Mouse (Mus musculus): ENCODE measurements around the gene Kcnk4. TPM values are rescaled to one million over a fixed set of nuclear protein-coding genes. Genes with fewer than 3 reads are reported as not detected.

Kcnk4 gene
- polyA plus RNA-seq, 1 experiment from 2014 or later: 1.1 TPM

DNA sequence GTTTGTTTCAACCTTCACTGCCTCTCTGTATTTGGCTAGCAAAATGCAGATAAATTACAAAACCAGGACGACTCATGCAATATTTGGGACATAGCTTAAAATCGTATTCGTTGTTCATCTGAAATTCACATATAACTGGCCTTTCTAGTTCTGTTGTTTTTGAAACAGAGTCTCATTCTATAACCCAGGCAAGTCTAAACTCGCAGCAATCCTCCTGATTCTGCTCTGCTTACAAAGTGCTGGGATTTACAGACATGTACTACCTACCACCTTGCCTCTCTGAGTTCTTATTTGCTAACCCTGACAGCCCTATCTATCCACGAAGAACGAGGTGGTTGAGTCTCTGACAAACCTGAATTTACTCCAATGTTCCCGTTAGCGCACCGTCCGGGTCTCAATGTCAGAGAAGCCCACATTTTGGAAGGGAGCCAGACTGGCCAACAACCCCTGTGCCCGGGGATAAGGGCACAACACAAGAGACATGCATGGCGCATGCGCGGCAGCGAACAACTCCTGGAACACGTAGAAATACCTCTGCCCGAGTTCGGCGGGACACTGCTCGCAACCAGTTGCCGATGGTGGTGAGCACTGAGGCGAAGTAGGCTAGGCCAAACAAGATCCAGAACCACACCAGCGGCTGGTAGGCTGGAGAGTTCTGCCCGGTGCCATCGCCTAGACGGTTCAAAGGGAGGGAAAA lies 7.6 kb downstream of the Kcnk4 start:
- 0 out of 2 replicates have a peak overlapping the region, but pooled peaks have one; percentile 2 for H3K9ac ChIP-seq
- no peak overlapping the region for H3K27ac ChIP-seq
- WGBS: 10% methylated on average over 26 of the region's 26 CpGs
- no peaks in the 10 kb centered on the region for H3K36me3 ChIP-seq
- ATAC-seq (ENCODE audit: low FRiP score, low read depth): no peak
- peak overlapping the region; percentile 44 for H3K4me2 ChIP-seq (replicated peaks)
- H3K4me1 ChIP-seq: peaks cover 16% of the 10 kb centered on the region
- H3K4me3 ChIP-seq: peak overlapping the region; percentile 13; the same call in 1 of the 2 replicates
- H3K27me3 ChIP-seq (replicated peaks): peaks cover 84% of the 10 kb centered on the region
- H3K9me3 ChIP-seq: no peaks in the 10 kb centered on the region

DNA sequence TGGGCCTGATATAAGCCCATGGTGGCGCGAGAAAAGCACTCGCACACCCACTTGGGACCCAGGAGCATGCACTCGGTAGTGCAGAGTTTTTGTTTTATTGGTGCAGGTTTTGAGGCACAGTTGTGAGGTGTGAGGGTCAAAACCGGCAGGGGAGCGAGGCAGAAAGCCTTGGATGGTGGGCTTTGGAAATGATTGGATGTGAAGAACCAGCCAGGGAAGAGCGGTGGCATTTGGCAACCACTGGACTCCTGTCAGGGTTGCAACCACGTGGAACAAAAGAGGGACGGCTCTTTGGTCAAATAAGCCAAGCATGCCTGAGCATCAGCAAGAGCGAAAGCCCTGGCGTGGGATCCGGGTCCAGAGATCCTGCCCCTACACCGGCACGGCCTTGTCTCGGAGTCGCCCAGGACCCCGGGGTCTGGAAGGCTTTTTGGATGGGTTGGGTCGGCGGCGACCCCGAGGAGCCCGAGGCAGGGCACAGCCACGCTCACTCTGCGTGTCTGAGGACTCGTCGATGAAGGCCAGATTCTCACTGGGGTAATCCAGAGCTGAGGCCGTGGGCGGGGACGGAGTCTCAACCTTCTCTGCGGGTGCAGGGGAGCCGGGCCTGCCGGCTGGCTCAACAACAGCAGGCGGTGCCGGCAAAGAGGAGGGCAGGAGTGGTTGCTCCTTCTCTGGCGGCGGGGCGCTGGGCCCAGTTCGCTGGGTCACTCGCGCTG lies 8.5 kb downstream of the Kcnk4 start:
- H3K4me2 ChIP-seq (replicated peaks): peak overlapping the region; percentile 36; the same call in 1 of the 2 replicates
- no peak overlapping the region for H3K27ac ChIP-seq
- H3K4me3 ChIP-seq: no peak overlapping the region
- peaks cover 15% of the 10 kb centered on the region for H3K4me1 ChIP-seq
- H3K9ac ChIP-seq: no peak overlapping the region
- no peaks in the 10 kb centered on the region for H3K36me3 ChIP-seq
- 4% methylated on average over 40 of the region's 40 CpGs for WGBS
- ATAC-seq (ENCODE audit: low FRiP score, low read depth): no peak
- peaks cover 74% of the 10 kb centered on the region for H3K27me3 ChIP-seq (replicated peaks)
- H3K9me3 ChIP-seq: no peaks in the 10 kb centered on the region

DNA sequence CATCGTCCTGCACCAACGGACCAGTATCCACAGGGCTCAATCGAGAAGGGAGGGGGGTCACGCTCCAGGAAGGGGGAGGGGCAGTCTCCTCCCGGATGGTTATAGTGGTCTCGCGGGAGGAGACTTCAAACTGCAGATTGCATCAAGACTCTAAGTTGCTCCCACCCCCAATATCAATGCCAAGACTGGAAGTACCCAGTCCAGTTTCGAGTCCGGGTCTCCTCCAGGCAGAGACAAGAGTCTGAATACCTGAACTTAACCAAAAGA lies 9.1 kb downstream of the Kcnk4 start, which contains the start of gene Catsperz:
Catsperz (minus strand) TSS at position 74 of the 267 bp plus-strand sequence.
- WGBS: 3% methylated on average over 9 of the region's 9 CpGs
- Histone ChIP-seq H3K9ac (no peak within 1 kb of the TSS), H3K4me3 (no peak within 1 kb of the TSS), H3K36me3 (no peaks in the 10 kb centered on the region), H3K4me1 (peaks cover 21% of the 10 kb centered on the region), H3K4me2 (replicated peaks) (peak within 1 kb of the TSS; percentile 36), H3K27ac (no peak within 1 kb of the TSS), H3K27me3 (replicated peaks) (peaks cover 71% of the 10 kb centered on the region), H3K9me3 (no peaks in the 10 kb centered on the region)
- no peak for ATAC-seq (ENCODE audit: low FRiP score, low read depth)

DNA sequence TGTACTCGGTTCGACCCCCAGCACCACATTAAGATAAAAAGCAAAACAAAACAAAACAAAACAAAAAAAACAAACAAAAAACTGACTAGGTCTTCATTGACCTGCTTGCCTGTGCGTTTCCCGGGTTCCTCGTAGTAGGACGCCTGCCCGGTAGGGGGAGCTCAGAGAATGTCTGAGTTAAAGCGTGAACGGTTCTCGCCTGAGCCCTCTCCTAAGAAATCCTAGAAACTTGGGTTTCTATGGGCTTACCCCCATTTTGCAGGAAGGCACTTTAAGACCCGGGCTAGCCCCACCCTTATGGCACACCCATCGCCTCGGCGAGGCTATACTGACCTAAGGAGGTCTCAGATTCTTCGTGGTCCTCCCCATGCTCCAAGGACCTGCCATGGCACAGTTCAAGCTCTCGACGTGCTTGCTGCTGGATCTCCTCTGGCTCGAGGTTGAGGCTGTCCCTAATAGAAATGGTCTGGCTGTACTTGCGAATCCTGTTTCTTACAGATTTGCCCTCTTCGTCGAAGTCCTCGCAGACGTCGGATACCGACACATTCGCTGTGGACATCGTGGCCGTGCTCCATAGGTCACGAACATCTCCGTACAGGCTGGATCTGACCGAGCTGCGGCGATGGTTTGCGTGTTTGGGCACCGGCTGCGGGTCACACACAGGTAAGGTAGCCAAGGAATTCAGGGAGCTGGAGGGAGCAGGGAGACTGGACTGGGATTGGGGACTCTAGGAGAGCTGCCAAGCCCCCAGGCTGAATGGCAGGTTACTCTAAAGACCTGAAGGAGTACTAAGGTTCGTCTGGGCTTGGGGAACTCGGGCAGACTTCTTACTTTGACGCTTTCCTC lies 9.6 kb downstream of the Kcnk4 start:
- H3K36me3 ChIP-seq: no peaks in the 10 kb centered on the region
- no peak overlapping the region for H3K9ac ChIP-seq
- H3K4me3 ChIP-seq: no peak overlapping the region
- WGBS: 4% methylated on average over 39 of the region's 39 CpGs
- H3K27me3 ChIP-seq (replicated peaks): peaks cover 69% of the 10 kb centered on the region
- ATAC-seq (ENCODE audit: low FRiP score, low read depth): no peak
- peaks cover 26% of the 10 kb centered on the region for H3K4me1 ChIP-seq
- peak overlapping the region; percentile 36 for H3K4me2 ChIP-seq (replicated peaks)
- H3K9me3 ChIP-seq: no peaks in the 10 kb centered on the region
- H3K27ac ChIP-seq: no peak overlapping the region

DNA sequence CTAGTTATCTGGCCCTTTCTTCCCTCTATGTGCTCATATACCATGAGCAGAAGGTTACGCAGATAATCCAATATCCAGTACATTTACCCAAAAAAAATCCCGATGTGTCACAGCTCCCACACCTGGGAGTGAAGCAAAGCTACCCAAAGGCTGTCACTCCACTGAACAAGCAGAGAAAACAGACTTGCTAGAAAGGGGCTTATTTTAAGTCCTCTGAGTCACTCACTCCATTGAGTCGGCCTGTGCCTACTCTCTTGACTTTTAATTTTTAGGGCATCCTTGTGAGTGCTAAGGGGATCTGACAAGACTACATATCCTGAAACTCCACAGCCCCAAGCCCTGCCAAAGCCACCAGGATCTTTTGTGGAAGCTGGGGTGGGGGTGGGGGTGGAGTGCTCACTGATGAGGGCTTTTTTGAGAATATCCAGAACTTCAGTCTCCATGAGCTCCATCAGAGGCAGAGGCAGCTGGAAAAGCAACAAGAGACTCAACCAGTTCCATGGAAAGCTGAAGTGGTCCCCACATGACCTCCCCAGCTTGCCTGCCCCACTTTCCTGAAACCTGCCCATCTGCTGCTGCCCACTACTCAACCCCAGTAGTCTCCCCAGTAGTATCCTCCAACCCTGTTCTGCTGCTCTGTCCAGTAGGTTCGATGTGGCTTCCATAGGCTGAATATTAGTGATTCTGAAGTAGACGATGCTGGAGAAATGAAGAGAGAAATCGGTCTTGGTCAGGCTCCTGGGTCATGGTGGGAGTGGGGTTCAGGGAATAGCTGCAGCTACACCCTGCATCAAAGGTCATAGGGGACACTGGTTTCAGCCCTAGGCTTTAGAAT lies 11.2 kb downstream of the Kcnk4 start:
- no peak overlapping the region for H3K4me3 ChIP-seq
- H3K4me1 ChIP-seq: peaks cover 27% of the 10 kb centered on the region
- peak overlapping the region; percentile 96; the same call in 1 of the 2 replicates for H3K4me2 ChIP-seq (replicated peaks)
- WGBS: 58% methylated on average over 6 of the region's 6 CpGs
- no peak overlapping the region for H3K9ac ChIP-seq
- no peaks in the 10 kb centered on the region for H3K36me3 ChIP-seq
- no peak overlapping the region for H3K27ac ChIP-seq
- peaks cover 57% of the 10 kb centered on the region for H3K27me3 ChIP-seq (replicated peaks)
- no peaks in the 10 kb centered on the region for H3K9me3 ChIP-seq
- no peak for ATAC-seq (ENCODE audit: low FRiP score, low read depth)

DNA sequence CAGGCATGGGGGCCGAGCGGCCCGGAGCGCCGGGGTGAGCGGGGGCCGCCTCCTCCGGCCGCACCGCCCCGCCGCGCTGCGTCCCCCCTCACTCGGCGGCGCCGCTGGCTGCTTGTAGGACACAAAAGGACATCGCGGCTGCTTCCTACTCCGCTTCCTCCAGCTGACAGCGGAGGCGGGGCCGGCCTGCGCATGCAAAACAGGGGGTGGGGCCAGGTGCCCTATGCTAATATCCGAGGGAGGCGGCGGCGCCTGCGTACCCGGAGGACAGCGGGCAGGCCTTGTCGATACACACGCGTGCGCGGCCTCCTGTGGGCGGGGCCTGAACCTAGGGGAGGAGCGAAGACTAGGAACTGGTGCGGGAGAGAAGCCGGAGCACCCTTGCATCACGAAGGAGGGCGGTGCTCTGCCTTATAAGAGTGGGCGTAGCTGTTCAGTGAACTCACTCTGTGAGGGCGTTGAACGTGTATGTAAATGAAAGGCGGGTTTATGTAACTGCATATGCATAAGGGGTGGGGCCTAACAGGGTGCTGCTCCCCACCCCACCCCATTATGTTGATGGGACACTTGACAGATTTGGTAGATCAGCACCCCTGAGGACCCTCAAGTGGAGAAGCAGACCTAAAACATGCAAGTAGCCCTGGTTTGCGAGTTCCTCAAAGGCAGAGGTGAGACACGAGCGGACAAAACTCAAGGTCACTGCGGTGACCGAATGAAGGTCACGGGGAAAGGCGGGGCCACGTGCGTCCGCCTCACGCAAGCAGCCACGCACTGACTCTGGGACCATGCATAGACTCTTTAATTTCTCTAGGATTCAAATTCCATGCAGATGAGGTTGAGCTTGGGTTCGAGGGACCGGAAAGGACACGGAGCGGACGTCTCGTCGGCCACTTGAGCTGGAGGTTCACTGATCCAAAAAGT lies 12.4 kb downstream of the Kcnk4 start, which contains the start of gene Esrra:
Esrra (minus strand) TSS at position 167 of the 921 bp plus-strand sequence.
- 1% methylated on average over 65 of the region's 66 CpGs for WGBS
- H3K4me3 ChIP-seq: peak within 1 kb of the TSS; percentile 91
- H3K9ac ChIP-seq: peak within 1 kb of the TSS; percentile 91
- H3K4me1 ChIP-seq: peaks cover 24% of the 10 kb centered on the region
- H3K36me3 ChIP-seq: no peaks in the 10 kb centered on the region
- peaks cover 45% of the 10 kb centered on the region for H3K27me3 ChIP-seq (replicated peaks)
- peak within 1 kb of the TSS; percentile 82 for H3K27ac ChIP-seq
- H3K4me2 ChIP-seq (replicated peaks): peak within 1 kb of the TSS; percentile 96
- no peaks in the 10 kb centered on the region for H3K9me3 ChIP-seq
- peak; percentile 93 for ATAC-seq (ENCODE audit: low FRiP score, low read depth)

DNA sequence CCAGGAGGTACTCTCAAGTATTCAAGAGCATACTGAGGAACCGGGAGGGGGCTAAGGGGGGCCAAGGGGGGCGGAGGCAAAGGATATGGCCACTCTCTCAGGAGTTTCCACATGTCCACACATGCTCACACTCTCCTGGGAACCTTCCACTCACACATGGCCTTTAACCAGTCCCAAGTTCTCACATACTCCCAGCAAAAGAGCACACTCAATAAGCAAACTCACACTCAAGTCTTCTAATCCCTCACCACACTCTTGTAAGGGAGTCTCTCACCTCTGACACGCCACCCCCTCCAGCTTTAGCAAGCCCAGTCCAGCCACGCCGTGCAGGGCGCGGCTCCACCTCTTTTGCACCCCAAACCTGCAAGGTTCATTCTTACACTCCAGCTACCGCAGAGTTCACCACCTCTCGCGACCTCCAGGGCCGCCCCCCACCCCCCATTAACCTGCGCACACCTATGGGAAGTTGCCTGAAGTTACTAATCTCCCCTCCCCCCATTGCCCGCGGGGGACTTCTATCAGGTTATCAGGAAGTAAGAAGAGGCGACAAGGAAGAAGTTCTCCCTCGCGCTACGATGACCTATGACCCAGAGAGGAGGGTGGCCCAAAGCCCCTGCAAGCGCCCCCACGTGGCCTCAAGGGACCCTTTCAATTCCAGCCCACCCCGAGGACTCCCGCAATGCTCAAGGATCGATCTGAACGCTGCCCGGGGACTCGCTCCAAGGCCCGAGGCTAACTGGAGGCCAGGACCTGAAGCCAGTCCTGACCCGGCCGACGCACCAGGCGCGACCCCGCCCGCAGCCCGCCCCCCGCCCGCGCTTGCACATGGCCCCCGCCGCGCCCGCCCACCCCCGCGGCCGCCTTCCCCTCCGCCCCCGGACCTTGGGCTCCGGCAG lies 13.3 kb downstream of the Kcnk4 start:
- Histone ChIP-seq H3K9ac (peak overlapping the region; percentile 91), H3K4me3 (peak overlapping the region; percentile 91), H3K27ac (peak overlapping the region; percentile 82), H3K4me2 (replicated peaks) (peak overlapping the region; percentile 96), H3K36me3 (no peaks in the 10 kb centered on the region), H3K9me3 (no peaks in the 10 kb centered on the region), H3K27me3 (replicated peaks) (peaks cover 36% of the 10 kb centered on the region), H3K4me1 (peaks cover 21% of the 10 kb centered on the region)
- ATAC-seq (ENCODE audit: low FRiP score, low read depth): peak; percentile 41
- 2% methylated on average over 46 of the region's 48 CpGs for WGBS

DNA sequence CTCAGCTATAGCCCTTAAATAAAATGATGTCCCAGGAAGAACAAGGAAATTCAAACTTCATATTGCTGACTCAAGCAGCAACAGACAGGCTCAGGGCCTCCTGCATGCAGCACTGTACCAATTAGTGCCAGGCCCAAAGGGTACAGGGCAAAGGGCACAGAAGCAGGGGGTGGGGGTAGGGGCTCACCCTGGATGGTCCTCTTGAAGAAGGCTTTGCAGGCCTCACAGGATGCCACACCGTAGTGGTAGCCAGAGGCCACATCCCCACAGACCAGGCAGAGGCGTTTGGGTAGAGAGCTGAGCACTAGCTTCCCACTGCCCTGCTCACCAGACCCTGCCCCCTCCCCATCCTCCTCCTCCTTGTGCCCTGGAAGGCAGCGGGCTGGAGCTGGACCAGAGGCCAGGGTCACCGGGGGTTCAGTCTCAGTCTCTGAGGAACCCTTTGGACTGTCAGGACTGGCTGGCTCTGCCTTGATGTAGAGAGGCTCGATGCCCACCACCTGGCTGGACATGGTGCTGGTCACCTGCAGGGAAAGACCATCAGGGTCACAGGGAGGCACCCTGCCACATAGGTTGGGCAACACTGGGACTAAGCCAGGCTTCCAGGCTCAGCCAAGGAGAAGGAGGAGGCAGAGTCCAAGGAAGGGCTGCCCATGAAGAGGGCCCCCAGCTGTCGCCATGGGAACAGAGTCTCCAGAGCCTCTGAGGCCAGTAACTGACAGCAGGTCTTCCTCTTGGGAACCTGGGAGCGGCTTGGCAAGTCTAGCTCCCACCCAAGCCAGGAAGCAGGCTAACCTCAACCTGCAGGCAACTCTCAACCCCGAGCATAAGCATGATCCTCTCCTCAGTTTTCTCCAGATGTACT lies 14.2 kb downstream of the Kcnk4 start:
- 44% methylated on average over 8 of the region's 8 CpGs for WGBS
- H3K27me3 ChIP-seq (replicated peaks): peaks cover 27% of the 10 kb centered on the region
- peak overlapping the region; percentile 91 for H3K9ac ChIP-seq
- H3K27ac ChIP-seq: no peak overlapping the region
- peak overlapping the region; percentile 91 for H3K4me3 ChIP-seq
- H3K4me1 ChIP-seq: peaks cover 21% of the 10 kb centered on the region
- H3K4me2 ChIP-seq (replicated peaks): peak overlapping the region; percentile 96
- no peaks in the 10 kb centered on the region for H3K36me3 ChIP-seq
- no peak for ATAC-seq (ENCODE audit: low FRiP score, low read depth)
- H3K9me3 ChIP-seq: no peaks in the 10 kb centered on the region

DNA sequence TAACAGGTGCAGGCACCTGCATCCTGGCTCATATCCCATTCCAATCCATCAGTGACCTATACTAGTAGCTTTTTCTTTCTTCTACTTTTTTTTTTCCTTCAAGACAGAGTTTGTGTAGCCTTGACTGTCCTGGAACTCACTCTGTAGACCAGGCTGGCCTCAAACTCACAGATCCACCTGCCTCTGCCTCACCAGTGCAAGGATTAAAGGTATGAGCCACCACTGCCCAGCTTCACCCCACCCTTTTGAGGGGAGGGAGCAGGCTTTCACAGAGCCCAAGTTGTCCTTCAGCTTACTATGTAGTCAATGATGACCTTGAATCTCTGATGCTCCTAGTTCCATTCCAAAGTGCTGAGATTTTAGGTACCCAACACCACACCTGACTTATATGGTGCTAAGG lies 14.9 kb downstream of the Kcnk4 start:
- no peak overlapping the region for H3K4me2 ChIP-seq (replicated peaks)
- H3K27ac ChIP-seq: no peak overlapping the region
- peaks cover 21% of the 10 kb centered on the region for H3K4me1 ChIP-seq
- H3K9ac ChIP-seq: no peak overlapping the region
- H3K9me3 ChIP-seq: no peaks in the 10 kb centered on the region
- no peak overlapping the region for H3K4me3 ChIP-seq
- no peak for ATAC-seq (ENCODE audit: low FRiP score, low read depth)
- no peaks in the 10 kb centered on the region for H3K36me3 ChIP-seq
- peaks cover 20% of the 10 kb centered on the region for H3K27me3 ChIP-seq (replicated peaks)

All from neural tube, embryonic 12.5 days (tissue).